ENCODE assay signal across 9 mouse cellular contexts in genomic region chr2:33592931-33593555, GRCm38 (mm10). TPM values are rescaled to one million over a fixed set of nuclear protein-coding genes. Genes with fewer than 3 reads are reported as not detected.
DNase-seq lines count a peak whose midpoint lies in the region; ATAC-seq and TF ChIP-seq lines count a peak whose summit lies in the region.
"Had no signal": no experiment of that assay in that cellular context is flagged by ENCODE, and none has a peak within 500 bp of the region (broad histone marks: within the 10 kb centered on the region; RNA-seq: fewer than 3 reads in every experiment).

No protein-coding gene starts in this region.

- WGBS in neural tube, embryonic 14.5 days: 6% methylated on average over 12 of the region's 12 CpGs
- WGBS in kidney, adult 2 months: 56% methylated on average over 12 of the region's 12 CpGs

- no peak overlapping the region for H3K4me3 ChIP-seq in left cerebral cortex, adult 2 months
- H3K4me3 ChIP-seq in neural tube, embryonic 14.5 days (ENCODE audit: low read depth, low read length): no peak overlapping the region
- no peak overlapping the region for H3K4me3 ChIP-seq in kidney, adult 2 months (ENCODE audit: insufficient read depth, low read depth, low read length)
- H3K4me3 ChIP-seq: myocyte had no signal

- DNase-seq in heart, adult 11 months: peak; percentile 94
- DNase-seq in heart, postnatal 14 days: no peak
- peak; percentile 26 to 51 for DNase-seq in frontal cortex, postnatal 14 days (ENCODE audit: low spot score in 2 of 2)
- peak; percentile 22 to 47 for DNase-seq in left cerebral cortex, adult 2 months (ENCODE audit: extremely low spot score in 1 of 2, low spot score in 2 of 2)
- no peak for DNase-seq in testis, postnatal 14 days (ENCODE audit: low spot score)
- no peak for DNase-seq in kidney, adult 2 months
- no peak for DNase-seq in cerebellum, adult 11-12 months

- H3K4me1 ChIP-seq in neural tube, embryonic 14.5 days (ENCODE audit: control insufficient read depth, insufficient read depth, low read length): peaks cover 29% of the 10 kb centered on the region
- no peaks in the 10 kb centered on the region for H3K4me1 ChIP-seq in kidney, adult 2 months (ENCODE audit: control insufficient read depth, insufficient read depth, low read length)

- intact Hi-C loops in heart, postnatal 14 days (cut with DNase I): no loop called here
- intact Hi-C loops in left cerebral cortex, adult 2 months (cut with DNase I): no loop called here

- H3K9me3 ChIP-seq in neural tube, embryonic 14.5 days (ENCODE audit: control insufficient read depth, low read length): no peaks in the 10 kb centered on the region

- H3K27me3 ChIP-seq in neural tube, embryonic 14.5 days (ENCODE audit: control insufficient read depth, insufficient read depth, low read length): no peaks in the 10 kb centered on the region; the same call in 1 of the 2 replicates
- no peaks in the 10 kb centered on the region for H3K27me3 ChIP-seq in kidney, adult 2 months (replicated peaks; ENCODE audit: control insufficient read depth, insufficient read depth, low read length)

- H3K27ac ChIP-seq in left cerebral cortex, adult 2 months: 0 out of 2 replicates have a peak overlapping the region, but pooled peaks have one; percentile 8
- peak overlapping the region; percentile 35; the same call in 1 of the 2 replicates for H3K27ac ChIP-seq in neural tube, embryonic 14.5 days (ENCODE audit: low read depth, low read length)
- no peak overlapping the region for H3K27ac ChIP-seq in kidney, adult 2 months (ENCODE audit: insufficient read depth, low read depth, low read length)

- peak overlapping the region; percentile 18; the same call in 1 of the 2 replicates for H3K4me2 ChIP-seq in neural tube, embryonic 14.5 days (ENCODE audit: low read depth, low read length)

- no peak; the same call in 1 of the 2 replicates for TF ChIP-seq CTCF in left cerebral cortex, adult 2 months (IDR thresholded peaks at IDR 0.05)
- TF ChIP-seq CTCF in kidney, adult 2 months (conservative IDR thresholded peaks at IDR 0.05; ENCODE audit: insufficient read depth, insufficient read length, low read depth, low read length): no peak

- no peak overlapping the region for H3K9ac ChIP-seq in neural tube, embryonic 14.5 days (replicated peaks; ENCODE audit: low read depth, low read length)

- TF ChIP-seq POLR2A in kidney, adult 2 months (IDR thresholded peaks at IDR 0.05; ENCODE audit: low read depth, low read length): no peak

- H3K36me3 ChIP-seq in neural tube, embryonic 14.5 days (ENCODE audit: control insufficient read depth, insufficient read depth, low read length): no peaks in the 10 kb centered on the region
- no peaks in the 10 kb centered on the region for H3K36me3 ChIP-seq in kidney, adult 2 months (ENCODE audit: control insufficient read depth, insufficient read depth, low read length)

- peak; percentile 38; the same call in 1 of the 2 replicates for ATAC-seq in neural tube, embryonic 14.5 days (ENCODE audit: low read depth)

RNA-seq across cellular contexts. Expression of gene Lmx1b, which starts 47.3 kb away (rescaled TPM):
- total RNA-seq in heart, postnatal 14 days (2021): under 1 TPM; 0.05 to 0.38 TPM
- under 1 TPM in 1 of 2 experiments, not detected in 1; 0.07 TPM for total RNA-seq in left cerebral cortex, adult 2 months (2021)
- 13.1 and 16.3 TPM in 2 replicates for polyA plus RNA-seq in neural tube, embryonic 14.5 days (2014; fragmentation: Nextera tagmentation; extraction: Ambion mirVana)
- 2.9 and 3.7 TPM in 2 replicates for polyA plus RNA-seq in kidney, adult 2 months (2012; rRNA removed)
- polyA plus RNA-seq: myocyte had no signal

Comparison
In these comparisons a context has a peak if more than half of its experiments do, and no peak if none do; other contexts are left out.
1. DNase-seq: peak in heart, adult 11 months (single experiment), frontal cortex, postnatal 14 days (2 of 2) and left cerebral cortex, adult 2 months (2 of 2); none in heart, postnatal 14 days (0 of 2), testis, postnatal 14 days (single experiment), kidney, adult 2 months (single experiment) and cerebellum, adult 11-12 months (single experiment).